Mouse (Mus musculus) midbrain, embryonic 12.5 days (tissue): ENCODE results near the gene Trio. TPM values are rescaled to one million over a fixed set of nuclear protein-coding genes. Genes with fewer than 3 reads are reported as not detected.

ENCODE experiments used
- ATAC-seq: fragments of 200-750 bp; cut with Nextera tagmentation; 2 replicates; pipeline ENCODE4 v1.8.0; 2017; ENCODE audit warnings: low read depth, moderate TSS enrichment, moderate library complexity; ENCODE audit not compliant: low FRiP score
- H3K27ac ChIP-seq: fragments of 300-500 bp; sonication (generic); replicated peaks from 2 replicates; pipeline ENCODE4 v1.5.1; 2016; ENCODE audit warnings: mild to moderate bottlenecking
- H3K27me3 ChIP-seq: fragments of 300-500 bp; sonication (generic); 2 replicates; pipeline ENCODE4 v1.6.1; 2016; ENCODE audit warnings: mild to moderate bottlenecking
- H3K36me3 ChIP-seq: fragments of 300-500 bp; sonication (generic); 2 replicates; pipeline ENCODE4 v1.6.1; 2016
- H3K4me1 ChIP-seq: fragments of 300-500 bp; sonication (generic); 2 replicates; pipeline ENCODE4 v1.6.1; 2016
- H3K4me2 ChIP-seq: fragments of 300-500 bp; sonication (generic); replicated peaks from 2 replicates; pipeline ENCODE4 v1.6.1; 2016; ENCODE audit warnings: mild to moderate bottlenecking, moderate library complexity
- H3K4me3 ChIP-seq: fragments of 300-500 bp; sonication (generic); 2 replicates; pipeline ENCODE4 v1.5.1; 2016; ENCODE audit warnings: mild to moderate bottlenecking
- H3K9ac ChIP-seq: fragments of 300-500 bp; sonication (generic); replicated peaks from 2 replicates; pipeline ENCODE4 v1.6.1; 2016; ENCODE audit warnings: mild to moderate bottlenecking, moderate library complexity
- H3K9me3 ChIP-seq: fragments of 300-500 bp; sonication (generic); 2 replicates; pipeline ENCODE4 v1.6.1; 2016; ENCODE audit warnings: mild to moderate bottlenecking
- WGBS: fragments of 180-500 bp; shearing (Covaris S2); methylation state at CpG from one replicate; pipeline ENCODE4 v1.1.7; 2016; 5-methylcytosine and 5-hydroxymethylcytosine counted together
- polyA plus RNA-seq: library from polyadenylated mRNA; unstranded; fragments of >200 nt; fragmentation: Nextera tagmentation; extraction: Ambion mirVana; gene quantifications from 2 replicates; pipeline ENCODE4 v1.2.1, GENCODE M21; 2016

Gene Trio
- polyA plus RNA-seq, 1 experiment from 2014 or later = 38.3 TPM

DNA sequence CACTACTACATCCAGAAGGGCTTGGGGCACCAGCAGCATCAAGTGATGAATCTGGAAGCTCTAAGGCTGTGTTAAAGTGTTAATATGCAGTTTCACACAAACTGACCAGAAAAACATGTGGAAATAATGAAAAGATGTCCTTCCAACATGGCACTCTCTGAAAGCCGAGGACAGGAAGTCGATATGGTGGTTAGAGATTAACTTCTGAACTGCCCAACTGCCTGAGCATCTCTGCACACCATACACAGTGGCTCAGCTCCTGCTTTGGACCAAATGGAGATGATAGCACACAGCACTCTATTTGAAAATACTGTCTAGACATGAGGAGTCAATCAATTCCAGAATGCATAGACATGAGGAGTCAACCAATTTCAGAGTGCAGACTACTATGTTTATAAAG is 40.8 kb downstream of the Trio start:
- no peak overlapping the region for H3K27ac ChIP-seq
- 89% methylated on average over 2 of the region's 2 CpGs for WGBS
- no peaks in the 10 kb centered on the region for H3K9me3 ChIP-seq
- H3K27me3 ChIP-seq = no peaks in the 10 kb centered on the region
- no peak overlapping the region for H3K4me2 ChIP-seq
- H3K9ac ChIP-seq = no peak overlapping the region
- no peak overlapping the region for H3K4me3 ChIP-seq
- no peaks in the 10 kb centered on the region for H3K36me3 ChIP-seq
- ATAC-seq = no peak
- peaks cover 32% of the 10 kb centered on the region for H3K4me1 ChIP-seq

DNA sequence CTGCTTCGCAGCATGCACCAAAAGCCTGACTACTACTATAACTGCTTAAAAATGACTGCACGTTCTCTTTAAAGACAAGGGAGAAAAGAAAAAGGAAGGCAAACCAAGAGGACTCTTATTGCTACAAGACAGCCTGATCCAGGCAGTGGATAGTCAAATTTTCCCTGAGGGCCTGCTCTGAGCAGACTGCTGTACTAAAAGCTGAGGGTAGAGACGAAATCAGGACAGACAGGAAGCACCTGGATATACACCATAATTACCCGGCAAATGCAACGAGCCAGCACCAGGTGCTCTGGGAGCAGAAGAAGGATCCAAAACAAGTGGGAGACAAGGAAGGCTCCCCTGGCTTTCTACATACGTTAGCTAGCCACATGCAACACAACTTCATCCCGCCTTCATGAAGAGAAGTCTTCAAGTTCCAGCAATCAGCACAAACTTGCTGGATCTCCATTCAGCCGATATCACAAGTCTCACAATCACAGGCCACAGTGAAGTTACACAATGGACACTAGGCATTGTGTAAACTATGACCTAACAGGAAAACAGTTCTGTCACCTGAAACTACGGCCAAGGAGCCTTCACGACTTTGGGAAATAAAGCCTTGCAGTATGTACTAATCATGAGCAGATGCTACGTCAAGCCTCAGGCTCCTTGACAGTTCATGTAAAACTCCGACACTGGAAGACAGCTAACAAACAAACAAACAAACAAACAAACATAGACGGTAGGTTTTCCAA is 43.7 kb downstream of the Trio start:
- ATAC-seq = no peak
- Histone ChIP-seq H3K27ac (no peak overlapping the region), H3K36me3 (no peaks in the 10 kb centered on the region), H3K4me3 (no peak overlapping the region), H3K4me1 (peaks cover 17% of the 10 kb centered on the region), H3K9me3 (no peaks in the 10 kb centered on the region), H3K27me3 (no peaks in the 10 kb centered on the region), H3K9ac (no peak overlapping the region), H3K4me2 (no peak overlapping the region)
- 82% methylated on average over 13 of the region's 13 CpGs for WGBS

DNA sequence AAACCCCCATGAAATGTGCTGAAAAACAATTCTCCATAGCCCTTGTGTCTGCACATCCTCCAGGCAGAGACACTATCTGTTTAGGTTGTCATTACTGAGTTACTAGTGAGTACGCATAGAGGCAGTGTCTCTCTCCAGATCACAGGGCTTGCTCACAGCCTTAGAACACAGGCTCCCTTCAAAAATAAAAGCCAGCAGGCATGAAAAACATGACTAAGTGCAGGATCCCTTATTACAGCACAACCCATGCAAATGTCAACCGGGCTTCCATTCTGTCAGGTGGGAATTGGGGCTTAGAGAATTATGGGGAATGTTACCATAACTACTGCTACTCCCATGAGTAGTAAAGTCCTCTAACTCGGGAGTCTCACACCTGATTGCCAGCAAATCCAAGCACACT is 44.4 kb downstream of the Trio start:
- no peaks in the 10 kb centered on the region for H3K27me3 ChIP-seq
- WGBS = 76% methylated on average over 3 of the region's 3 CpGs
- ATAC-seq = no peak
- peaks cover 14% of the 10 kb centered on the region; the same call in 1 of the 2 replicates for H3K4me1 ChIP-seq
- no peaks in the 10 kb centered on the region for H3K9me3 ChIP-seq
- no peaks in the 10 kb centered on the region for H3K36me3 ChIP-seq
- H3K4me2 ChIP-seq = no peak overlapping the region
- H3K4me3 ChIP-seq = no peak overlapping the region
- H3K9ac ChIP-seq = no peak overlapping the region
- no peak overlapping the region for H3K27ac ChIP-seq

DNA sequence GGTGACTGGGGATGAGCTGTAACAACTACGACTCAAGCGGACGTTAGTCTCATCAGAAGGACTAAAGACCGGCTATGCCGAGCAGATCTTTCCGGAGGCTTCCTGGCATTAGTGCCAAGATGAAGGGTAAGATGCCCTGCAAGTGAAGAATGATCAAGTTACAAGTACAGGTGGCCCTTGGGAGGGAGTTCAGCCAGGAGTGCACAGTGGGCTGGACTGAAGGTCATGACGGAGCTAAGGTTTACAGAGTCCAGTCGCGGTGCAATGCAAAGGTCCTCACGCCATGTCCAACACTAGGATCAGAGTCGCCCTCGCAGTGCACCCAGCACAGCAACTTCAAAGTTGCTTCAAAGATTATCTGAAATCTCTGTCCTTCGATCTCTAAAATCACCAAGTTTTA is 45.2 kb downstream of the Trio start:
- 91% methylated on average over 13 of the region's 13 CpGs for WGBS
- Histone ChIP-seq H3K9me3 (no peaks in the 10 kb centered on the region), H3K27ac (no peak overlapping the region), H3K4me3 (no peak overlapping the region), H3K27me3 (no peaks in the 10 kb centered on the region), H3K4me1 (peaks cover 14% of the 10 kb centered on the region; the same call in 1 of the 2 replicates), H3K9ac (no peak overlapping the region), H3K36me3 (no peaks in the 10 kb centered on the region), H3K4me2 (no peak overlapping the region)
- ATAC-seq = no peak

- 78% methylated on average over 4 of the region's 4 CpGs for WGBS
- no peak for ATAC-seq
- Histone ChIP-seq H3K9me3 (0 out of 2 replicates have a peak, but pooled peaks cover 4% of the 10 kb centered on the region), H3K4me2 (no peak overlapping the region), H3K4me1 (peaks cover 11% of the 10 kb centered on the region; the same call in 1 of the 2 replicates), H3K27me3 (no peaks in the 10 kb centered on the region), H3K4me3 (no peak overlapping the region), H3K36me3 (no peaks in the 10 kb centered on the region), H3K27ac (no peak overlapping the region), H3K9ac (no peak overlapping the region)
These were observed 48.7 kb downstream of the Trio start for GRCm38 (mm10) chr15:27976950-27977349.

- H3K9me3 ChIP-seq = 0 out of 2 replicates have a peak, but pooled peaks cover 4% of the 10 kb centered on the region
- H3K4me1 ChIP-seq = peaks cover 6% of the 10 kb centered on the region; the same call in 1 of the 2 replicates
- H3K4me3 ChIP-seq = no peak overlapping the region
- no peaks in the 10 kb centered on the region for H3K36me3 ChIP-seq
- H3K27me3 ChIP-seq = no peaks in the 10 kb centered on the region
- H3K27ac ChIP-seq = no peak overlapping the region
- no peak overlapping the region for H3K4me2 ChIP-seq
- no peak overlapping the region for H3K9ac ChIP-seq
- ATAC-seq = no peak
These were observed 49.3 kb downstream of the Trio start for GRCm38 (mm10) chr15:27976366-27976765.

DNA sequence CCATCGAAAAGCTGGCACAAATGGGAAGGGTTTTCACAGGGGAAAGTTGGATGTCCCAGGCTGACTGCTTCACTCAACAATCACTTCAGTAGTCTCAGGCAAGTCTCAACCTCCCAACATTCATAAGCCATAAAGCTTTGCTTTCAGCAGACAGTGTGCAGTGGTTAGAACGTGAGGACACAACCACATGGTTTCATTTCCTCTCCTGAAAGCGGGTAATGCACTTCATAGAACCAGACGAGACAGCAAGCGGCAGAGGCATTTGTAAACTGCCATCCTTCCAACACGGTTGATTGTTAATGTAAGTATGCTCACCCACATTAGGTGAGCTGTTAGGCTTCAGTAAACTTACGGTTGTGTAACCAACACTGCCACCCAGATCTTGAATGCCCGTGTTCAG is 51.0 kb downstream of the Trio start:
- no peaks in the 10 kb centered on the region for H3K36me3 ChIP-seq
- 89% methylated on average over 8 of the region's 8 CpGs for WGBS
- H3K4me1 ChIP-seq = 0 out of 2 replicates have a peak, but pooled peaks cover 1% of the 10 kb centered on the region
- H3K9ac ChIP-seq = no peak overlapping the region
- no peak for ATAC-seq
- H3K27ac ChIP-seq = no peak overlapping the region
- no peak overlapping the region for H3K4me3 ChIP-seq
- H3K27me3 ChIP-seq = no peaks in the 10 kb centered on the region
- 0 out of 2 replicates have a peak, but pooled peaks cover 4% of the 10 kb centered on the region for H3K9me3 ChIP-seq
- no peak overlapping the region for H3K4me2 ChIP-seq

GRCm38 (mm10) chr15:27968183-27968582 is 57.5 kb downstream of the Trio start:
- no peaks in the 10 kb centered on the region for H3K27me3 ChIP-seq
- H3K4me2 ChIP-seq = no peak overlapping the region
- H3K4me1 ChIP-seq = peaks cover 25% of the 10 kb centered on the region
- H3K4me3 ChIP-seq = no peak overlapping the region
- no peak overlapping the region for H3K27ac ChIP-seq
- H3K36me3 ChIP-seq = no peaks in the 10 kb centered on the region
- ATAC-seq = no peak
- H3K9ac ChIP-seq = no peak overlapping the region
- WGBS = 79% methylated on average over 8 of the region's 8 CpGs
- H3K9me3 ChIP-seq = no peaks in the 10 kb centered on the region

- no peaks in the 10 kb centered on the region for H3K36me3 ChIP-seq
- no peak overlapping the region for H3K4me3 ChIP-seq
- no peaks in the 10 kb centered on the region for H3K9me3 ChIP-seq
- no peak overlapping the region for H3K27ac ChIP-seq
- WGBS = 84% methylated on average over 14 of the region's 14 CpGs
- 0 out of 2 replicates have a peak, but pooled peaks have one; percentile 41 for ATAC-seq
- no peak overlapping the region for H3K4me2 ChIP-seq
- no peak overlapping the region for H3K9ac ChIP-seq
- peaks cover 33% of the 10 kb centered on the region for H3K4me1 ChIP-seq
- H3K27me3 ChIP-seq = no peaks in the 10 kb centered on the region
These were observed 58.3 kb downstream of the Trio start for GRCm38 (mm10) chr15:27967128-27967876.

GRCm38 (mm10) chr15:27964877-27965276 is 60.8 kb downstream of the Trio start:
- Histone ChIP-seq H3K4me1 (peaks cover 56% of the 10 kb centered on the region), H3K9ac (no peak overlapping the region), H3K27me3 (no peaks in the 10 kb centered on the region), H3K27ac (no peak overlapping the region), H3K36me3 (no peaks in the 10 kb centered on the region), H3K4me3 (no peak overlapping the region), H3K9me3 (no peaks in the 10 kb centered on the region), H3K4me2 (no peak overlapping the region)
- ATAC-seq = no peak
- WGBS = 72% methylated on average over 6 of the region's 6 CpGs

DNA sequence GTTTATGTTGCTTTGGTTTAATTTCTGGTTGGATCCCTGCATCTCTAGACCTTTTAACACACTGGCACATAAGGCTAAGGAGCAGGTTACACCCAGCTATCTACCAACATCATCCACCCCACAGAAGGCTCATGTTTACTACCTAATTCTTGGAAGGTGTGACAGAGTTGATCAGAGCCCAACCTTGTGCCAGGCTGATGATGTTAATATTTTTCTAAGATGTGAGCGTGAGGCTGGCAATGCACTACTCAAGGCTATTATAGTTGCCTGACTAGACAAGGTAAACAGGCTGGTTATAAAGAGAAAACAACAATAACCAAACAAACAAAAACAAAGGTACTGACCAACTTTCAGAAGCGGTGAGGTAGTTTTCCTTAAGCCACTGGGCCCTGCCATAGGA is 62.1 kb downstream of the Trio start:
- Histone ChIP-seq H3K4me2 (no peak overlapping the region), H3K9ac (no peak overlapping the region), H3K4me1 (peaks cover 60% of the 10 kb centered on the region), H3K27me3 (no peaks in the 10 kb centered on the region), H3K27ac (no peak overlapping the region), H3K4me3 (no peak overlapping the region), H3K36me3 (no peaks in the 10 kb centered on the region), H3K9me3 (no peaks in the 10 kb centered on the region)
- WGBS = 92% methylated on average over 2 of the region's 2 CpGs
- ATAC-seq = no peak

GRCm38 (mm10) chr15:27960642-27961041 is 65.0 kb downstream of the Trio start:
- H3K27me3 ChIP-seq = no peaks in the 10 kb centered on the region
- H3K36me3 ChIP-seq = no peaks in the 10 kb centered on the region
- no peaks in the 10 kb centered on the region for H3K9me3 ChIP-seq
- no peak overlapping the region for H3K27ac ChIP-seq
- no peak overlapping the region for H3K4me3 ChIP-seq
- no peak overlapping the region for H3K9ac ChIP-seq
- H3K4me1 ChIP-seq = peaks cover 60% of the 10 kb centered on the region
- ATAC-seq = no peak
- no peak overlapping the region for H3K4me2 ChIP-seq
- WGBS = 77% methylated on average over 9 of the region's 9 CpGs
